Mouse (Mus musculus): ENCODE measurements around the gene Eif4ebp2.

The Eif4ebp2 gene

DNA sequence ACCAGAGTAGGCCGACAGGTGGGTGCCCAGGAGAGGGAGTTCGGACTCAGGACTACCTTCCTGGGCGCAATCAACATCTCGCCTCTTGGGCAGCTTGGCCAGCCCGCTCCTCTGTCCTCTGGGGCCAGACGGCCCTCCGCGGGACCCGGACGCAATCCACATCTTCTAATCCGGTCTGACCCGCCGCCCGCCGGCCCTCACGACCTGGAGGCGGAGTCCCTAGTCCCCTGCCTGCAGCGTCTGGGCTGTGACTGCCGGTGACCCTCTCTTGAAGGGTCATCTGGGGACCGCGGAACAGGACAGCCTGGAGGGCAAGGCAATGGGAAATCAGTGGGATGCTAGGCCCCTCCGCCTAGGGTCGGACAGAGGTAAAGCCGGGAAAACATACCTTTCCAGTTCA is 33.3 kb downstream of the Eif4ebp2 start:
- in situ Hi-C loops (cut with MboI, MseI): no loop called here

DNA sequence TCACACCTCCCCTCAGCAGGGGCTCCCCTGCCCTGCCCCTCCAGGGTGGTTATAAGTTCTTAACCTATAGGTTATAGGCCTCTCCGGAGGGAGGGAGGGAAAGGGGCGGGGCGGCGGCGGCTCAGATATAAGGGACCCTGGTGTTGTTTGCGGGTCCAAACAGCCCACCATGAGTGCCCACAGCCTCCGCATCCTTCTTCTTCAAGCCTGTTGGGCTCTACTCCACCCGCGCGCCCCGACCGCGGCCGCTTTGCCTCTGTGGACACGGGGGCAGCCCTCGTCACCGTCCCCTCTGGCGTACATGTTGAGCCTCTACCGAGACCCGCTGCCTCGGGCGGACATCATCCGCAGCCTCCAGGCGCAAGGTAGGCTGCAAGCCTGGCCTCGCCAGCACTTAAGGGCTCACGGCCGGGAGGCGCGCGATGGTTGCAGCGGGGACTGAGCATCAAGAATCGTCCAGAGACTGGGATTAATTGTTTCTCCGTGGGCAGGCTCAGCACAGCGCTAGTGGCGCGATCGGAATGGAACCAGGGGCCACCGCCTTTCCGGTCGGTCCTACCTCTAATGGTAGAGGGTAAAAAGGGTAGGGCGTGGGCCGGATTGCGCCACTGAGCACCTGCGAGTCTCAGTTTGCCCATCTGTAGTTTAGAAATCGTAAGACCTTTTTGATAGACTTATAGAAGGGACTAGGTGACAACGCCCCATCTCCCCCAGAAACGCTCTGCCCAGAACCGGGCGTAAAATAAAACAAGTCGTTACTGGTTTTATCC is 34.1 kb downstream of the Eif4ebp2 start:
- in situ Hi-C loops (cut with MboI, MseI): no loop called here

DNA sequence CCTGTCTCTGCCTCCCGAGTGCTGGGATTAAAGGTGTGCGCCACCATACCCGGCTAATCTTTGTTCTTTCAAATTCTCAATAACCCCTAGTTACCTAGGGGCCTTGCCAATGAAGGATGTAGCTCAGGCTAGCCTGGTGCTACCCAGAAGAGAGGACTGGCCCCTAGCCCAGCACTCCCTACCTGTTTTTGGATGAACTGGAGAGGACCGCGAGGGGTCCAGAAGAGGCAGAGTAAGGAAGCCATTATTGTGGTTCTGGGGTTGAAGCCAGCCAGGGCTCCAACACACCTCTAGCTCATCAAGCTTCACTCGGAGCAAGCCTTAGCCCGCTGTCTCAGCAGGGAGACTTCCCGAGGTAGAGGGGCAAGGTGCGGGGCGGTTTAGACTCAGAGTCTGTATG is 34.8 kb downstream of the Eif4ebp2 start, which contains the start of gene Nodal:
Nodal (plus strand) TSS at position 301 of the 400 bp plus-strand sequence.
- in situ Hi-C loops (cut with MboI, MseI): no loop called here

DNA sequence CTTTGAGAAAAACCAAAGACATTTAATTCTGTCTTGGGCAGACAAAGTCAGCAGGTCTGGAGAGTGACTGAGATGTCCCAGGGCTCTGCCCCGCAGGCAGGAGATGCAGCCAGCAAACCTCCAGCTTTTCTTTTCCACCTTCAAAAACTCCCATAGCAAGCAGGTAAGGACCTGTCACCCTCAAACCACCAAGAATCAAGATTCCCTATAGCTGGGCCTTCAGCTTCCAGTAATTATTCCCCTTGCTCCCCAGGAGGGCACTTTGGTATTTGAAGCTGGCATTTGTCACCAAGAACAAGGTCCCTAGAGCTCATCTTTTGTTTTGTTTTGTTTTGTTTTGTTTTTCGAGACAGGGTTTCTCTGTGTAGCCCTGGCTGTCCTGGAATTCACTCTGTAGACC is 35.4 kb downstream of the Eif4ebp2 start:
- in situ Hi-C loops (cut with MboI, MseI): no loop called here

DNA sequence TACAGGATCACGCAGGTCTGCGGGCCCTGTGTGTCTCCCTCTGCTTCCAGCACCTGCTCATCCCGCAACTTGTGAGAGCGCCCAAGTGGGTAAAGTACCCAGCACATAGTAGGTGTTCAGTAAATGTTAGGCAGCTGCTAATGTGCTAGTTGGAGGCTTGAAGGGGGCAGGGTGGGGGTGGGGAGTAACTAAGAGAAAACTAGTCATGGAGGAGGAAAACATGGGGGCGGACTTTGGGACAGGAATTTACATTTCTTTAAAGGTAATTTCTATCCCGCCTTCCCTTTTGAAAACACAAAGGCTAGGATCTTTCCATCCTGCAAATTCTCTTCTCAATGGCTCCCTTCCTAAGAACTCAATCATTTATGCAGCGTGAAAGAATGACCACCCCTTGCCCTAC is 35.9 kb downstream of the Eif4ebp2 start:
- in situ Hi-C loops (cut with MboI, MseI): no loop called here

DNA sequence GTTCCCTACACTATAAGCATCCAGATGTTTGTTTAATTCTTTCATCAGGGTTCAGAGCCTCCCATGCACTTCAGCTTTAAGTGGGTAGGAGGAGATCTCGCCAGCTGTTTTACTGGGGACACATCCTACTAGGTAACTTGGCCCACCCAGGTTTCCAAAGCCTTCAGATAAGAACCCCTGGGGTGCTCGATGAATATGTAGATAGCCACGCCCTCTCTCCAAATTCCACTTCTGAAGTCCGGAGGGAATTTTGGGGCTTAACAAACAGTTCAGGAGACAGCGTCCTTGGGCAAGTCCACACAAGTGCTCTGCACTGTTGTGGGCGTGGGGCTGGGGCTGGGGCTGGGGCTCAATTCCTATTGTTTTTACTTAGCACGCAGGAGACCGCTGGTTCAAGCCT is 36.6 kb downstream of the Eif4ebp2 start:
- in situ Hi-C loops (cut with MboI, MseI): no loop called here

DNA sequence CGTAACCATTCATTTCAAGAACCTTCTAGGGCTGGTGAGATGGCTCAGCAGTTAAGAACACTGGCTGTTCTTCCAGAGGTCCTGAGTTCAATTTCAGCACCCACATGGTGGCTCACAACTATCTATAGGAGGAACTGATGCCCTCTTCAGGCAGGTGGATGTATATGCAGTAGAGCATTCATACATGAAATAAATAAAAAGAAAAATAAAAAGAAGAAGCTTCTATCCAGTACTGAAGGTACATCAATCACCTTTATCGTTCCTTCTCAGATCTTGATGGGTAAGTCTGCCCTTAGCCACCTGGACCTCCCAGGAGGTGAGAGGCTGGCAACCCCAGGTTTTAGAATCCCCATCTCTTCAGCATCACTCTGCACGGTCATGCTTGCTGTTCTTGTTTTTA is 37.2 kb downstream of the Eif4ebp2 start:
- in situ Hi-C loops (cut with MboI, MseI): no loop called here

DNA sequence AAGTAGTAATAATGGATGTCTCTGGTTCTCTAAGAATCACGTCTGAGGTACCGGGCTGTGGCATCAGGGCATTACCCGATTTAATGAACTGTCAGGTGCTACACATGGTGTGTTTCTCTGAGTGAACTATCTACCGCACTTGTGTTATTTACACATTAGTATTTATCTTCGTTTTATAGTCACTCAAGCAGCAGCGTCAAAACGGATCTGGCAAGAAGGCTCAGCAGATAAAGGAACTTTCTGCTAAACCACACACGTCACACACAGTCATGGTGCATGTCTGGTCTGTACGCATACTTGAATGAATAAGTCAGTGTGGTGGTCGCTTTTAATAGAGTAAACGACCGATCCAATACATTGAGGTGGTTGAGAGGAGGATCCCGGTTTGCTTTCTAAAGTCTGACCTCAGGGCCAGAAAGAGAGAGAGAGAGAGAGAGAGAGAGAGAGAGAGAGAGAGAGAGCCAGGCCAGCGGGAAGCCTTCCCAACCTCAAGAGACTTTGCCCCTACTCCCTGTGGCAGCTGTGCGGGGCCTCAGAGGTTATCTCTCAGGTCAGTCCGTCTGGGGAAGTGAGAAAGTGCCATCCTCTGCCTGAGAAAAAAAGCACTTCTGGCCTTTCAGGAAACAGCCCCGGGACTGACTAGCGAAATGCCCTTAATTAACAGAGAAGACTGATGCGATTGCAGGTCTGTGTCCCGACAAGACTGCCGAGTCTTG is 39.4 kb downstream of the Eif4ebp2 start:
- in situ Hi-C loops (cut with MboI, MseI): no loop called here

DNA sequence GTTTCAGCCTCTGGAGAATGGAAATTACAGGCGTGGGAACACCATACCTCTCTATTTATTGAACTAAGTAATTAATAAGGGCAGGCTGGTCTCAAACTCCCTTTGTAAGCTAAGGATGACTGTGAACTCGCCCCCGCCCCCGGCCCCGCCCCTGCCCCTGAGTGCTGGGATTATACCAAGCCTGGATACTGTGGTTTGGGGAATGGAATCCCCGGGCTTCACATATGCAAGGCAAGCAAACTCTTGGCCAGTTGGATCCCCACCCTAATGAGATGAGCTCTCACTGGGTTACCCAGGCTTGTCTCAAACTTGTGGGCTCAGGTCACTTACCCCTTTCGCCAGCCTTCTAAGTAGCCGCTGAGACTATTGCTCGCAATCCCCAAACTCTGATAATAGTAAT is 42.3 kb downstream of the Eif4ebp2 start:
- in situ Hi-C loops (cut with MboI, MseI): no loop called here

DNA sequence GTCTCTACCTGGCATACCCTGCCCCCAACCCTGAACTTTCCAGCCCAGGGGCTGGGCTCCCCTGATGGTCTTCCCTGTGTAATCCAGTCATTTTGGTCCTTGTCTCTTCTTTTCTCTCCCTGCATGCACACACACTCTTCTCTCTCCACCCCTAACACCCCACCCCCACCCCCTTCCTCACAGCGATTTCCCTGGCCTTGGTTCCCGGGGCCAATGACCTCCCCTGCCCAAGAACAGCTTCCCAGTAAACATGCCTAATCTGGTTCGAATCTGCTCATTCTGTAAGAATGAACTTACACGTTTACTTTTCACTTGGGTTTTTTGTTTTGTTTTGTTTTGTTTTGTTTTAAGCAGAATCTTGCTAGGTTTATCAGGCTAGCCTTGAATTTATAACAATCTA is 42.7 kb downstream of the Eif4ebp2 start:
- in situ Hi-C loops (cut with MboI, MseI): no loop called here

DNA sequence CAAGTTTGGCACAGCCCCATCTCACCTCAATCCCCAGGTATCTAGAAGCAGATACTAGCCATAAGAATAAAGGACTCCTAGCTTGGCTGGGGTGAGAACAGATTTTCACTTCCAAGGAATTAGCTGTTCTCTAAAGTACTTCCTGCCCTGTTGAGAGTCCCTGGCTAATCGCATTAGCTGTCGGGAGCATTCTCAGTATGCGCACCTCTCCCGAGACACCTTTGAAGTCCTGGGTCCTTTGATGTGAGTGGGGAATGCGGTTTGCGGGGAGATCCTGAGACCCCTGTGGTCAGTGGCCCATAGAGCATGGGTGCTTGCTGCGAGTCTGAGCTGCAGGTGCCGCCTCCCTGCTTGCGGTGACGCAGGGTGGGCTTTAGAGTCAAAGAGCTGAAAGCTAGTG is 46.5 kb downstream of the Eif4ebp2 start:
- in situ Hi-C loops (cut with MboI, MseI): no loop called here

DNA sequence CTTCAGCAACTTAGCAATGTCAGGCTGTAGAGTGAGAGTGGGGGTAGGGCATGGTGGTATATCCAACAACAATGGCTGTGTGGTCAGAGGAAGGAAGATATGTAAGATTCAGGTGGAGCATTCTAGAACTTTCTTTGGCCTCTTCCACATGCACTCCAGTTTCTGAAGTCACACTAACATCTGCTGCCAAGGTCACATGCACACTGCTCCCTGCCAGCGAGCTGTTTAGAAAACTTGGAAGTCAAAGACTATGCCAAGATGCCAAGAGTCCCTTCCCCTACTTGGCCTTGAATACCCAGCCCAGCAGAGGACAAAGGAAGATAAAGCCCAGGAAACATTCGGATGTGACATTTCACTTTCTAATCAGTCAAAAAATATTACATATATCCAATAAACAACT is 49.5 kb downstream of the Eif4ebp2 start:
- in situ Hi-C loops (cut with MboI, MseI): no loop called here

DNA sequence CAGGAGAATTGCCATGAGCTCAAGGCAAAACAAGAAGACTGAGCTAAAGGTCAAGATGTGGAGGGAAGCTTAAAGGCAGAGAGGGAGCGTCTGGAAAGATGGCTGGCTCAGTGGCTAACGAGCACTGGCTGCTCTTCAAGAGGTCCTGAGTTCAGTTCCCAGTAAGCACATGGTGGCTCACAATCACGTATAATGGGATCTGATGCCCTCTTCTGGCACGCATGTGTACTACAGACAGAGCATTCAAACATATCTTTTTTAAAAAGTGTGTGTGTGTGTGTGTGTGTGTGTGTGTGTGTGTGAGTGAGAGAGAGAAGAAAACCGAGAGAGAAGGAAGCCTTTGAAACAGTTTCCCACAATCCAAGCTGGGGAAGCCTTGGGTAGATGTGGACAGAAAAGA is 50.0 kb downstream of the Eif4ebp2 start:
- in situ Hi-C loops (cut with MboI, MseI): no loop called here

DNA sequence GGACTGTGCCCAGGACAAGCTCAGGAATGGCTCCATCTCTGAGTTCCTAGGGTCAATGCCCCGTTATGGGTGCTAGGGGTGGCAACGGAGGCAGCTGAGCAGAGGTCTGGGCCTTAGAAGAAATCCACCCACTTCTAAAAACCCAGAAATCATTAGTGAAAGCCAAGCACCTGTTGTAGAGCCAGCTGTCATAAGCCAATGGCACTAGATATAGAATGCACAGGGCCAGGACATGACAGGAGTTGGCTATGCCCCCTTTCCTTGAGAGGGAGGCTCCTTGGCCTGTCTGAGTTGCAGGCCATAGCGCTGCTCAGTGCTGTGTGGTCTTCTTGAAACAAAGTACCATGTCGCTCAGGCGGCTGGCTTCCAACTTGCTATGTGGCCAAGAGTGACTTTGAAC is 52.1 kb downstream of the Eif4ebp2 start:
- in situ Hi-C loops (cut with MboI, MseI): no loop called here

DNA sequence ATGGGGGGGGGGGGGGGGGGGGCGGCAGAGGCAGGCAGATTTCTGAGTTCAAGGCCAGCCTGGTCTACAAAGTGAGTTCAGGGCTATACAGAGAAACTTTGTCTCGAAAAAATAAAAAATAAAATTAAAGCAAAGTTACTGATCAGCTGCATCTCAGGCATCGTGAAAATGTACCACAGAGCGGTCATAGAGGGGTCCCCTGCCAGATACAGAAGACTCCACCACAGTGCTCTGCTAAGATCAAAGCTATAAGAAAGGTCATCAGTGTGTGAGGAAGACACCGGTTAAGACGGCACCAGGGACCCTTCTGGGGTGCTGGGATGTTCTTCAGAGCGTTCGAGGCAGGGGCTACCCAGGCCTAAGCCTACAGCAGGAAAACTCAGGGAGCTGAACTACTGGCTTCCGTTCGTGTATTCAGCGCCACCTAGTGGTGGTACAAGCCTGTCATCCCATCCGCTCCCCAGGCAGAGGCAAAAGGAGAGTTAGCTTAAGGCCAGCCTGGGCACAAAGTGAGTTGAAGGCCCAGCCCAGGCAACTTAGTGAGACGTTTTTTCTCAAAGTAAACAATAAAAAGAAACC is 53.2 kb downstream of the Eif4ebp2 start:
- in situ Hi-C loops (cut with MboI, MseI): no loop called here

DNA sequence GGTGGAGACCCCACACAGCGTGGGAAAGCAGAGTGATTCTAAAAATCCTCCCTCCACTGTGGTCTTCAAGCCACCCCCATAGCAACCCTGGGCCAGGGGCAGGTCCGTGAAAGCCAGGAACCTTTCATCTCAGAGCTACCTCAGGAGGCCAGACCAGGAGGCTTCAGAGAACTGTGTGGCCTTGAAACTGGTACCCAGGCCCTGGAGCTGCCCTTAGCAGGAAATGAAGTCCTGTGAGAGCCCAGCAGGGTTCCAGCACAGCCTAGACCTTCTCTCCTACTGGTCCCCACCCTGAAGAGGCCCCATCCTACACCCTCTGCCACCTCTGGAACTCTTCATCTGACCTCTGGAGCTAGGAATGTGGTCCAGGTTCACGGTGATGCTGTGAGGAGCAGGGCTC is 54.3 kb downstream of the Eif4ebp2 start:
- in situ Hi-C loops (cut with MboI, MseI): no loop called here

DNA sequence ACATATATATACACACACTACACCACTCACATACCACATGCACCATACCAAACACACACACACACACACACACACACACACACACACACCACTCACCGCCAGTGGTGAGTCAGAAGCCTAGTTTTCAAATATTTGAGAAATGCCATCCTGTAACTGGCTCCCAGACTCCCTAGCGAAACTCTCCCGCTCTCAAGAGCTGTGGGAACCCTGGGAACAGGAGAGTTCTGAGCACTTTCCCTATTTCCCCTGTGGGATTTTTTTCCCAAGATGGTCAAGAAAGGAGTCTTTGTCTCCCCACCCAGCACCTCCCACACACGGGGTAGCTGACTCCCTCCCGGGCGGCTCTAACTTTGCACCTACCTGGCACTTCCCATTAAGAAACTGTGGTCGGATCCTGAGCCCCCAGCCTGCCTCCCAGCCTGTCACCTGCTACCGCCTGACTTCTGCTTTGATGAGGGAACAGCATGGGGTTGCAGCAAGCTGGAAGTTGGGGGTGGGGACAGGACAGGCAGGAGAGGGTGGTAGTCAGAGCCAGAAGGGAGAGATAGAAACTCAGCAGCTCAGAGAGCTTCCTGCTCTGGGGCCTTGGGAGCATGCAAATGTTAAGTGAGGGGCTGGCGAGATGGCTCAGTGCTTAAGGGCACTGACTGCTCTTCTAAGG is 57.9 kb downstream of the Eif4ebp2 start:
- in situ Hi-C loops (cut with MboI, MseI): no loop called here

DNA sequence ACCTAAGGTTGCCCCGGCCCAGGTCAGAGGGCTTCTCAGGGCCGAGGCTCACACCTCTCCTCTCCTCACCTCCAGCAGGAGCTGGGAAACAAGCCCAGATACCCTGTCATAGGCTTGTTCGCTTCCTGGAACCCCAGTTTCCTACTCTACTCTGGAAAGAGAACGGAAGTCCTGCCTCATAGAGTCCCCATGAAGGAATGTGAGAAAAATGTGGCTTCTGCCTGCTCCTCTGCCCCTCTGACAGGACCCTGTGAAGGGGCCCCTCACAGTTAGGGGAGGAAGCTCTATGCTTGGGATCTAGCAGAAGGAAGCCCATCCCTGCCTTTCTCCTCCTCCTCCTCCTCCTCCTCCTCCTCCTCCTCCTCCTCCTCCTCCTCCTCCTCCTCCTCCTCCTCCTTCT is 59.9 kb downstream of the Eif4ebp2 start:
- in situ Hi-C loops (cut with MboI, MseI): no loop called here

DNA sequence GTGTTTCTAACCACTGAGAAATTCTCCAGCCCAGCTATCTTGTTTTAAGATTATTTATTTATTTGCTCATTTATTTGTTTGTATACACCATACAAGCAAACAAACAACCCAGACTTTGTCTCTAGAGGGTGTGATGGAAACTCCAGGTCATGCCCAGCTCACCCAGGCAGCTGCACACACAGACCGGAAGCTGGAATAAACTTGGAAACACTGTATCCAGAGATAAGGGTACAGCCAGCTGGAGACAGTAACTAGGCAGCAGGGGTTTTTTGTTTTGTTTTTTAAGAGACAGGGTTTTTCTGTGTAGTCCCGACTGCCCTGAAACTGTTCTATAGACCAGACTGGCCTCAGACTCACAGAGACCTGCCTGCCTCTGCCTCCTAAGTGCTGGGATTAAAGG is 62.3 kb downstream of the Eif4ebp2 start:
- in situ Hi-C loops (cut with MboI, MseI): no loop called here

DNA sequence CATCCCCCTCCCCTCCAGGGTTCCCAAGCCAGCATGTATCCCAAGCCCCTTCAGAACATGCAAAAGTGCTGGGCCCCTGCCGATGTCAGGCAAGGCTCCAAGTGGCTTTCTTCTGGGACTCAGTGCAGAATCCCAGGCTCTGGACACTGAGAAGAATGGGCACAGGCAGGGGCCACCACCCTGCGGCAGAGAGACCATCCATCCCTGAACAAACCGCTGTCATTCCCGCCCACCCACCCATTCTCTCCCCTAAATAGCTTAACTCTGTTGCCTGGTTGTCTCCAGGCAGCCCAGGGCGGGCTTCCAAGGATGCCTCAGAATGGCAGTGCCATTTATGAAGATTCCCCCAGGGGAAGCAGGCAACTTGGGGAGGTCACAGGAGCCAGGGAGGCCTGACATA is 63.4 kb downstream of the Eif4ebp2 start:
- in situ Hi-C loops (cut with MboI, MseI): no loop called here

DNA sequence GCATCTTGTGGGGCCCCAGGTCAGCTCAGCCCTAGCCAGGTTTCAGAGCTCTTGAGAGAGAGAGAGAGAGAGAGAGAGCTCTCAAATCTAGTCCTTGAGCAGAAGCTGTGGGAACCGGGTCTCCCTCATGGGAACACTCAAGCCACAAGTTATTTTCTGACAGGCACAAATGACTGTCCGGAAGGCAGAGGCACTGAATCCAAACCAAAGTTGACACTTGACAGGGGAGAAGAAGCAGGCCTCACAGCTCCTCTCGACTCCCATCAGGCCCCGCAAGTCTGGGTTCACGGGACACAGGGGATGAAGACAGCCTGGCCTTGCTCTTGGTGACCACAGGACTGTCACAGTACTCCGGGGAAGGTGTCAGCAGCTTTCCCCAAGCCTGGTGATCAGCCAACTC is 66.2 kb downstream of the Eif4ebp2 start:
- in situ Hi-C loops (cut with MboI, MseI): no loop called here

DNA sequence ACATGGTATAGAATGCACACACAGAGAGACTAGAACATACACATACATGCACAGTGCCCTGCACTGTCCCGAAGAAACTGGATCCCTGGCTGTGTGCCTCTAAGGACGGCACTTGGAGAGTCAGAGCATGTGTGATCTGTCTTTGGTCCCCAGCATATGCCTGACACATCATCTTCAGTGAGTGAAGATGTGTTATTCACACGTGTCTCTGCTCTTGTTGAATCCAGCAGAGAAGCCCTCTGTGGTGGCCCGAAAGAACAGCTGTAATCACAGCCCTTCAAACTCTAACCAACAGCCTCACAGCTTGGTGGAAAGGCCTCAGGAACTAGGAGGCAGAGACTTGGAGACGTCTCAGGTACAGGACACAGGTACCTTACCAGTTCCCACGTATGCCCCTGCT is 67.3 kb downstream of the Eif4ebp2 start:
- in situ Hi-C loops (cut with MboI, MseI): no loop called here

DNA sequence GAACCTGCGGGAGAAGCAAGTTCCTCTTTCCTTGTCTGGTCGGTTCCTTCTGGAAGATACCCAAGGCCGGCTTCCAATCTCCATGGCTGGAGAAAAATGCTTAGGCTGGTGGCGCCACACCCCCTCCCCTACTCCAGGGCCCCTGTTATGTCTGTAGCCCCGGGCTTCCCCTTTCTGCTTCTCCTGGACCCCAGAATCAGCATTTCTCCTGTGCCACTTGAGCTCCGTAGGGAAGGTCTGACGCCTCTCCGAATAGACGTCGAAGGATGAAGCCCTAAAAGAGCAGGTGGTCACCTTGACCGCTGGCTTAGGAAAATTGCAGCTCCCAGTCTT is 68.8 kb downstream of the Eif4ebp2 start:
- in situ Hi-C loops (cut with MboI, MseI): no loop called here

All from T-helper 2 cell (primary cell).